Mouse (Mus musculus) effector memory CD4-positive, alpha-beta T cell, adult 7 months (primary cell): ENCODE results near the gene Gata5. TPM values are rescaled to one million over a fixed set of nuclear protein-coding genes. Genes with fewer than 3 reads are reported as not detected.

Source experiments
- polyA plus RNA-seq: library from polyadenylated mRNA; unstranded; fragments of 100-300 nt; shearing (Covaris generic); gene quantifications from one replicate; pipeline ENCODE4 v1.2.1, GENCODE M21; 2017

Gata5 gene
- polyA plus RNA-seq, result not detected

GRCm38 (mm10) chr2:180334551-180334986, at the start of gene Gata5:
Gene Gata5, minus strand, starts transcription at chr2:180334699.

GRCm38 (mm10) chr2:180289440-180290108, 44.9 kb downstream of the Gata5 start, which contains the start of gene Rbbp8nl:
Gene Rbbp8nl, minus strand, starts transcription at chr2:180289879.

Other genes with a start within 250 kb of the Gata5 start
- gene Hrh3, start 230.2 kb downstream of the Gata5 start, polyA plus RNA-seq, result not detected
- 35.2 TPM for gene Osbpl2, start 215.4 kb downstream of the Gata5 start, polyA plus RNA-seq
- gene Adrm1, start 163.2 kb downstream of the Gata5 start, polyA plus RNA-seq, result 163 TPM
- gene Lama5, start 108.8 kb downstream of the Gata5 start, polyA plus RNA-seq, result not detected
- 785 TPM for gene Rps21, start 77.3 kb downstream of the Gata5 start, polyA plus RNA-seq
- 75.3 TPM for gene Cables2, start 61.2 kb downstream of the Gata5 start, polyA plus RNA-seq
- gene Rbbp8nl, start 44.8 kb downstream of the Gata5 start, polyA plus RNA-seq, result not detected
- gene Slco4a1, start 121.5 kb upstream of the Gata5 start, polyA plus RNA-seq, result 6.4 TPM
- 0.22 TPM for gene Ntsr1, start 165.3 kb upstream of the Gata5 start, polyA plus RNA-seq
- 38.4 TPM for gene Mrgbp, start 246.6 kb upstream of the Gata5 start, polyA plus RNA-seq